Mouse (Mus musculus): ENCODE results near the gene Olfr1155. TPM values are rescaled to one million over a fixed set of nuclear protein-coding genes. Genes with fewer than 3 reads are reported as not detected.

The Olfr1155 gene
- not detected in 2 replicates for total RNA-seq (2012; rRNA removed)

DNA sequence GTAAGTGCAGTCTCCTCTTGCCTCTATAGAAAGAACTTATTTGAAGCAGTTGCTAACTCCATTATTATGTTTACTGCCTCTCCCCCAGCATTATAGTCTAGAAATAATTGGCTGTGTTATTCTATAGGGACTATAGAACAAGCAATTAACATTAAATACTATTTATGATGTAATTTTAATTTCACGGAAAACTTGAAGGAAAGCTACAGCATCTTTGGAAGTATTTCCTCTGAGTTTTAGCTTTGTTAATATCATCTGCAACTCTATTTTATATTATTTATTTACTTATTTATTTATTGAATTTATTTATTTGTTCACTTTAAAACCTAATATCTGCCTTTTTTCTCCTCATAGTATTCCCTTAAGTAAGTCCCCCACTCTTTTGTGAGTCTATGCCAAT, at the start of gene Olfr1155:
Gene Olfr1155 (minus strand): TSS at position 101 of the 400 bp plus-strand sequence.
- Histone ChIP-seq H3K9ac (ENCODE audit: insufficient read depth, low read depth, low read length, poor library complexity, severe bottlenecking) (no peak within 1 kb of the TSS), H3K4me3 (ENCODE audit: insufficient read depth in 1 of 2, low read depth in 1 of 2, low read length in 2 of 2, poor library complexity in 1 of 2, severe bottlenecking in 1 of 2) (no peak within 1 kb of the TSS), H3K4me1 (ENCODE audit: control insufficient read depth in 2 of 2, insufficient read depth in 2 of 2, low read length in 2 of 2, poor library complexity in 1 of 2) (no peaks in the 10 kb centered on the region), H3K36me3 (ENCODE audit: control insufficient read depth, insufficient read depth, low read length, poor library complexity, severe bottlenecking) (no peaks in the 10 kb centered on the region), H3K27ac (ENCODE audit: insufficient read depth, low read depth, low read length, poor library complexity, severe bottlenecking) (no peak within 1 kb of the TSS), H3K9me3 (ENCODE audit: control insufficient read depth, insufficient read depth, low read depth, low read length) (peaks cover 3% of the 10 kb centered on the region; the same call in 1 of the 2 replicates)
- in situ Hi-C loops (cut with MboI; ENCODE audit: low sequenced_read_pairs in 2 of 2, unreplicated experiment in 2 of 2): no loop called here
- TF ChIP-seq CHD2 (IDR thresholded peaks at IDR 0.05; ENCODE audit: low read depth, low read length) (no peak), ZNF384 (IDR thresholded peaks at IDR 0.05; ENCODE audit: low read depth, low read length) (no peak), HCFC1 (IDR thresholded peaks at IDR 0.05; ENCODE audit: borderline replicate concordance, insufficient read depth, low read length) (no peak), MAFK (IDR thresholded peaks at IDR 0.05; ENCODE audit: insufficient read depth, low read depth, low read length) (no peak), ZC3H11A (IDR thresholded peaks at IDR 0.05; ENCODE audit: borderline replicate concordance, low read depth, low read length) (no peak)
- no peak for DNase-seq (ENCODE audit: low read depth, low spot score)

GRCm38 (mm10) chr2:87989813-87990212, 44.9 kb upstream of the Olfr1155 start, which contains the start of gene Olfr1158:
TSS of gene Olfr1158 (plus strand) at chr2:87990113.
- Histone ChIP-seq H3K36me3 (ENCODE audit: control insufficient read depth, insufficient read depth, low read length, poor library complexity, severe bottlenecking) (no peaks in the 10 kb centered on the region), H3K4me1 (ENCODE audit: control insufficient read depth in 2 of 2, insufficient read depth in 2 of 2, low read length in 2 of 2, poor library complexity in 1 of 2) (no peaks in the 10 kb centered on the region), H3K9ac (ENCODE audit: insufficient read depth, low read depth, low read length, poor library complexity, severe bottlenecking) (no peak within 1 kb of the TSS), H3K9me3 (ENCODE audit: control insufficient read depth, insufficient read depth, low read depth, low read length) (no peaks in the 10 kb centered on the region), H3K4me3 (ENCODE audit: insufficient read depth in 1 of 2, low read depth in 1 of 2, low read length in 2 of 2, poor library complexity in 1 of 2, severe bottlenecking in 1 of 2) (no peak within 1 kb of the TSS), H3K27ac (ENCODE audit: insufficient read depth, low read depth, low read length, poor library complexity, severe bottlenecking) (no peak within 1 kb of the TSS)
- TF ChIP-seq ZC3H11A (IDR thresholded peaks at IDR 0.05; ENCODE audit: borderline replicate concordance, low read depth, low read length) (no peak), ZNF384 (IDR thresholded peaks at IDR 0.05; ENCODE audit: low read depth, low read length) (no peak), MAFK (IDR thresholded peaks at IDR 0.05; ENCODE audit: insufficient read depth, low read depth, low read length) (no peak), HCFC1 (IDR thresholded peaks at IDR 0.05; ENCODE audit: borderline replicate concordance, insufficient read depth, low read length) (no peak), CHD2 (IDR thresholded peaks at IDR 0.05; ENCODE audit: low read depth, low read length) (no peak)
- in situ Hi-C loops (cut with MboI; ENCODE audit: low sequenced_read_pairs in 2 of 2, unreplicated experiment in 2 of 2): no loop called here
- DNase-seq (ENCODE audit: low read depth, low spot score): no peak

DNA sequence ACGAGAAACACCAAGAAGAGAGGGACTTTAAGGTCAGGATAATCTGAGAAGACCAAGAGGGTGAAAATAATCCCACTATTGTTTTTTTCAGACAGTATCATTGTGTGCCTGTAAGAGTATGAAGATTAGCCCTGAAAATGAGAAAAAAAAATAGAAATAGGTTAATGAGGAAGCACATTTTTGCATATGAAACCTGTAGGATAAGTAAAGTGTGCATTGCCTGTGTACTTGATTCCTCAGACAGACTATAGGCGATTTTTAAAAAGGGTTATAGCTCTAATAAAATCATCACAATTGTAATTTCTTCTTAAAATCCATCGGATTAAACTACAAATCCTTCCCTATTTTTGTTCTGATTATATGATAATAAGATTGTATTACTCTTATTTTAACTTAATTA, 29.6 kb upstream of the Olfr1155 start, which contains the start of gene Olfr74:
Gene Olfr74 (minus strand): TSS at position 101 of the 400 bp plus-strand sequence.
- TF ChIP-seq MAFK (IDR thresholded peaks at IDR 0.05; ENCODE audit: insufficient read depth, low read depth, low read length): no peak
- no peak for TF ChIP-seq HCFC1 (IDR thresholded peaks at IDR 0.05; ENCODE audit: borderline replicate concordance, insufficient read depth, low read length)
- TF ChIP-seq ZNF384 (IDR thresholded peaks at IDR 0.05; ENCODE audit: low read depth, low read length): no peak
- no peak within 1 kb of the TSS for H3K27ac ChIP-seq (ENCODE audit: insufficient read depth, low read depth, low read length, poor library complexity, severe bottlenecking)
- DNase-seq (ENCODE audit: low read depth, low spot score): no peak
- no peaks in the 10 kb centered on the region for H3K9me3 ChIP-seq (ENCODE audit: control insufficient read depth, insufficient read depth, low read depth, low read length)
- no peaks in the 10 kb centered on the region for H3K36me3 ChIP-seq (ENCODE audit: control insufficient read depth, insufficient read depth, low read length, poor library complexity, severe bottlenecking)
- in situ Hi-C loops (cut with MboI; ENCODE audit: low sequenced_read_pairs in 2 of 2, unreplicated experiment in 2 of 2): no loop called here
- H3K4me1 ChIP-seq (ENCODE audit: control insufficient read depth in 2 of 2, insufficient read depth in 2 of 2, low read length in 2 of 2, poor library complexity in 1 of 2): no peaks in the 10 kb centered on the region
- no peak within 1 kb of the TSS for H3K4me3 ChIP-seq (ENCODE audit: insufficient read depth in 1 of 2, low read depth in 1 of 2, low read length in 2 of 2, poor library complexity in 1 of 2, severe bottlenecking in 1 of 2)
- no peak within 1 kb of the TSS for H3K9ac ChIP-seq (ENCODE audit: insufficient read depth, low read depth, low read length, poor library complexity, severe bottlenecking)

DNA sequence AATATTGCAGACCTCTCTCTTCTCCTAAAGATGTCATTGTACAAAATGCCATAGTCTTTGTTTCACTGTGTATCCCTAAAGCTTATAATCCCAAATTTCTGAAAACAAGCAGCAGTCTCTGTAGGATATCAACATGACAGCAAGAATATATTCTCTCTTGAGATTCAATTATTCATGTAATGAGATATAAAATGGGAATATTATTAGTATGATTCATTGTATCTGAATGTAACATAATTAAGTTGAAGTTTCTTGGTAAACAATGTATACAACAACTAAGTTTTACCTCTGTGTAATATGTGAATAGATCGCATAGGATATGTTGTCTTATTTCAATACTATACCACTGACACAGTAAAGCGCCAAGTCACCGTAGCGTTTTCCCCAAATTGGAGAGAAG, 23.3 kb upstream of the Olfr1155 start, which contains the start of gene Olfr1157:
Gene Olfr1157 (minus strand): TSS at position 101 of the 400 bp plus-strand sequence.
- no peak for DNase-seq (ENCODE audit: low read depth, low spot score)
- H3K27ac ChIP-seq (ENCODE audit: insufficient read depth, low read depth, low read length, poor library complexity, severe bottlenecking): no peak within 1 kb of the TSS
- in situ Hi-C loops (cut with MboI; ENCODE audit: low sequenced_read_pairs in 2 of 2, unreplicated experiment in 2 of 2): no loop called here
- no peaks in the 10 kb centered on the region for H3K36me3 ChIP-seq (ENCODE audit: control insufficient read depth, insufficient read depth, low read length, poor library complexity, severe bottlenecking)
- no peak within 1 kb of the TSS for H3K9ac ChIP-seq (ENCODE audit: insufficient read depth, low read depth, low read length, poor library complexity, severe bottlenecking)
- no peaks in the 10 kb centered on the region for H3K9me3 ChIP-seq (ENCODE audit: control insufficient read depth, insufficient read depth, low read depth, low read length)
- no peak within 1 kb of the TSS for H3K4me3 ChIP-seq (ENCODE audit: insufficient read depth in 1 of 2, low read depth in 1 of 2, low read length in 2 of 2, poor library complexity in 1 of 2, severe bottlenecking in 1 of 2)
- TF ChIP-seq CHD2 (IDR thresholded peaks at IDR 0.05; ENCODE audit: low read depth, low read length) (no peak), ZNF384 (IDR thresholded peaks at IDR 0.05; ENCODE audit: low read depth, low read length) (no peak), HCFC1 (IDR thresholded peaks at IDR 0.05; ENCODE audit: borderline replicate concordance, insufficient read depth, low read length) (no peak), MAFK (IDR thresholded peaks at IDR 0.05; ENCODE audit: insufficient read depth, low read depth, low read length) (no peak), ZC3H11A (IDR thresholded peaks at IDR 0.05; ENCODE audit: borderline replicate concordance, low read depth, low read length) (no peak)
- no peaks in the 10 kb centered on the region for H3K4me1 ChIP-seq (ENCODE audit: control insufficient read depth in 2 of 2, insufficient read depth in 2 of 2, low read length in 2 of 2, poor library complexity in 1 of 2)

- no peaks in the 10 kb centered on the region for H3K4me1 ChIP-seq (ENCODE audit: control insufficient read depth in 2 of 2, insufficient read depth in 2 of 2, low read length in 2 of 2, poor library complexity in 1 of 2)
- in situ Hi-C loops (cut with MboI; ENCODE audit: low sequenced_read_pairs in 2 of 2, unreplicated experiment in 2 of 2): no loop called here
Observed at GRCm38 (mm10) chr2:87953000-87953399, 8.1 kb upstream of the Olfr1155 start, which contains the start of gene Olfr1156. TSS of gene Olfr1156 (minus strand) at chr2:87953100.

More at GRCm38 (mm10) chr2:87953000-87953399, 8.1 kb upstream of the Olfr1155 start, which contains the start of gene Olfr1156:
- no peaks in the 10 kb centered on the region for H3K9me3 ChIP-seq (ENCODE audit: control insufficient read depth, insufficient read depth, low read depth, low read length)
- DNase-seq (ENCODE audit: low read depth, low spot score): no peak
- no peaks in the 10 kb centered on the region for H3K36me3 ChIP-seq (ENCODE audit: control insufficient read depth, insufficient read depth, low read length, poor library complexity, severe bottlenecking)
- H3K9ac ChIP-seq (ENCODE audit: insufficient read depth, low read depth, low read length, poor library complexity, severe bottlenecking): no peak within 1 kb of the TSS
- TF ChIP-seq CHD2 (IDR thresholded peaks at IDR 0.05; ENCODE audit: low read depth, low read length) (no peak), HCFC1 (IDR thresholded peaks at IDR 0.05; ENCODE audit: borderline replicate concordance, insufficient read depth, low read length) (no peak), ZC3H11A (IDR thresholded peaks at IDR 0.05; ENCODE audit: borderline replicate concordance, low read depth, low read length) (no peak), MAFK (IDR thresholded peaks at IDR 0.05; ENCODE audit: insufficient read depth, low read depth, low read length) (no peak), ZNF384 (IDR thresholded peaks at IDR 0.05; ENCODE audit: low read depth, low read length) (no peak)
- H3K27ac ChIP-seq (ENCODE audit: insufficient read depth, low read depth, low read length, poor library complexity, severe bottlenecking): no peak within 1 kb of the TSS
- H3K4me3 ChIP-seq (ENCODE audit: insufficient read depth in 1 of 2, low read depth in 1 of 2, low read length in 2 of 2, poor library complexity in 1 of 2, severe bottlenecking in 1 of 2): no peak within 1 kb of the TSS
